Mouse (Mus musculus) hindbrain, embryonic 10.5 days (tissue): ENCODE data around the gene 1700008O03Rik. TPM values are rescaled to one million over a fixed set of nuclear protein-coding genes. Genes with fewer than 3 reads are reported as not detected.
A peak's percentile ranks its signal among the peaks of the same experiment; 100 is the strongest.

Experiments
- DNase-seq: peaks from one replicate; pipeline ENCODE4 v3.0.0-alpha.2; 2017; ENCODE audit warnings: low spot score
- H3K27ac ChIP-seq: fragments of 300-500 bp; sonication (generic); 2 replicates; pipeline ENCODE4 v1.5.1; 2016; ENCODE audit warnings: mild to moderate bottlenecking, moderate library complexity
- H3K27me3 ChIP-seq: fragments of 300-500 bp; sonication (generic); 2 replicates; pipeline ENCODE4 v1.6.1; 2016; ENCODE audit warnings: mild to moderate bottlenecking; ENCODE audit not compliant: poor library complexity, insufficient read depth, severe bottlenecking
- H3K36me3 ChIP-seq: fragments of 300-500 bp; sonication (generic); 2 replicates; pipeline ENCODE4 v1.6.1; 2016; ENCODE audit warnings: mild to moderate bottlenecking, moderate library complexity
- H3K4me1 ChIP-seq: fragments of 300-500 bp; sonication (generic); replicated peaks from 2 replicates; pipeline ENCODE4 v1.6.1; 2016; ENCODE audit warnings: mild to moderate bottlenecking
- H3K4me3 ChIP-seq: fragments of 300-500 bp; sonication (generic); 2 replicates; pipeline ENCODE4 v1.5.1; 2016; ENCODE audit warnings: mild to moderate bottlenecking, moderate library complexity
- H3K9me3 ChIP-seq: fragments of 300-500 bp; sonication (generic); 2 replicates; pipeline ENCODE4 v1.6.1; 2016; ENCODE audit warnings: mild to moderate bottlenecking, moderate library complexity
- WGBS: fragments of 180-500 bp; shearing (Covaris S2); methylation state at CpG from one replicate; pipeline ENCODE4 v1.1.7; 2016; 5-methylcytosine and 5-hydroxymethylcytosine counted together
- polyA plus RNA-seq: library from polyadenylated mRNA; unstranded; fragments of >200 nt; fragmentation: Nextera tagmentation; extraction: Ambion mirVana; gene quantifications from 2 replicates; pipeline ENCODE4 v1.2.1, GENCODE M21; 2016

1700008O03Rik gene
- polyA plus RNA-seq, 1 experiment from 2014 or later = 2.7 TPM

- Histone ChIP-seq H3K36me3 (no peaks in the 10 kb centered on the region), H3K27me3 (peaks cover 29% of the 10 kb centered on the region), H3K9me3 (no peaks in the 10 kb centered on the region), H3K27ac (no peak overlapping the region), H3K4me1 (peaks cover 23% of the 10 kb centered on the region), H3K4me3 (no peak overlapping the region)
- DNase-seq = no peak
- 83% methylated on average over 6 of the region's 6 CpGs for WGBS
These were observed 16.1 kb upstream of the 1700008O03Rik start for GRCm38 (mm10) chr7:44401673-44402072.

- Histone ChIP-seq H3K4me3 (no peak overlapping the region), H3K36me3 (no peaks in the 10 kb centered on the region), H3K27me3 (peaks cover 23% of the 10 kb centered on the region), H3K4me1 (peaks cover 11% of the 10 kb centered on the region), H3K9me3 (no peaks in the 10 kb centered on the region), H3K27ac (no peak overlapping the region)
- DNase-seq = peak; percentile 55
- WGBS = 12% methylated on average over 3 of the region's 3 CpGs
These were observed 12.9 kb upstream of the 1700008O03Rik start for GRCm38 (mm10) chr7:44398570-44398969.

GRCm38 (mm10) chr7:44393284-44393683, 7.7 kb upstream of the 1700008O03Rik start:
- Histone ChIP-seq H3K9me3 (no peaks in the 10 kb centered on the region), H3K4me1 (no peaks in the 10 kb centered on the region), H3K27ac (no peak overlapping the region), H3K36me3 (no peaks in the 10 kb centered on the region), H3K4me3 (no peak overlapping the region), H3K27me3 (peaks cover 4% of the 10 kb centered on the region; the same call in 1 of the 2 replicates)
- DNase-seq = no peak
- WGBS = 92% methylated on average over 17 of the region's 17 CpGs

GRCm38 (mm10) chr7:44392341-44392740, 6.7 kb upstream of the 1700008O03Rik start:
- 90% methylated on average over 14 of the region's 14 CpGs for WGBS

GRCm38 (mm10) chr7:44391831-44392230, 6.2 kb upstream of the 1700008O03Rik start:
- 85% methylated on average over 4 of the region's 4 CpGs for WGBS
- Histone ChIP-seq H3K9me3 (no peaks in the 10 kb centered on the region), H3K4me3 (no peak overlapping the region), H3K27ac (no peak overlapping the region), H3K27me3 (peaks cover 18% of the 10 kb centered on the region), H3K36me3 (no peaks in the 10 kb centered on the region), H3K4me1 (no peaks in the 10 kb centered on the region)
- DNase-seq = no peak

More at GRCm38 (mm10) chr7:44392341-44392740, 6.7 kb upstream of the 1700008O03Rik start:
- Histone ChIP-seq H3K9me3 (no peaks in the 10 kb centered on the region), H3K4me1 (no peaks in the 10 kb centered on the region), H3K27me3 (peaks cover 13% of the 10 kb centered on the region), H3K27ac (no peak overlapping the region), H3K36me3 (no peaks in the 10 kb centered on the region), H3K4me3 (no peak overlapping the region)
- no peak for DNase-seq

- WGBS = under 1% methylated on average over 17 of the region's 17 CpGs
- Histone ChIP-seq H3K36me3 (no peaks in the 10 kb centered on the region), H3K4me3 (peak overlapping the region; percentile 59), H3K27me3 (peaks cover 43% of the 10 kb centered on the region), H3K4me1 (peaks cover 16% of the 10 kb centered on the region), H3K27ac (peak overlapping the region; percentile 74), H3K9me3 (no peaks in the 10 kb centered on the region)
- DNase-seq = no peak
These were observed 932 bp downstream of the 1700008O03Rik start for GRCm38 (mm10) chr7:44384716-44385059.

- Histone ChIP-seq H3K4me3 (peak within 1 kb of the TSS; percentile 59), H3K27me3 (peaks cover 43% of the 10 kb centered on the region), H3K4me1 (peaks cover 16% of the 10 kb centered on the region), H3K27ac (peak within 1 kb of the TSS; percentile 74), H3K36me3 (no peaks in the 10 kb centered on the region), H3K9me3 (no peaks in the 10 kb centered on the region)
- WGBS = under 1% methylated on average over 33 of the region's 33 CpGs
- DNase-seq = peak; percentile 78
These were observed 1.5 kb downstream of the 1700008O03Rik start, which contains the start of gene Syt3 for GRCm38 (mm10) chr7:44383980-44384715. TSS of gene Syt3 (plus strand) at chr7:44384102.

- H3K4me3 ChIP-seq = no peak overlapping the region
- WGBS = 77% methylated on average over 12 of the region's 12 CpGs
- no peaks in the 10 kb centered on the region for H3K36me3 ChIP-seq
- DNase-seq = no peak
- H3K9me3 ChIP-seq = no peaks in the 10 kb centered on the region
- H3K27me3 ChIP-seq = peaks cover 36% of the 10 kb centered on the region
- peaks cover 16% of the 10 kb centered on the region for H3K4me1 ChIP-seq
- peak overlapping the region; percentile 42; the same call in 1 of the 2 replicates for H3K27ac ChIP-seq
These were observed 3.1 kb downstream of the 1700008O03Rik start for GRCm38 (mm10) chr7:44382541-44382940.

GRCm38 (mm10) chr7:44378290-44378689, 7.3 kb downstream of the 1700008O03Rik start:
- H3K9me3 ChIP-seq = no peaks in the 10 kb centered on the region
- 65% methylated on average over 4 of the region's 4 CpGs for WGBS
- peaks cover 3% of the 10 kb centered on the region; the same call in 1 of the 2 replicates for H3K27me3 ChIP-seq
- DNase-seq = no peak
- peaks cover 30% of the 10 kb centered on the region for H3K4me1 ChIP-seq
- no peak overlapping the region for H3K4me3 ChIP-seq
- H3K27ac ChIP-seq = no peak overlapping the region
- no peaks in the 10 kb centered on the region for H3K36me3 ChIP-seq

- Histone ChIP-seq H3K27ac (peak overlapping the region; percentile 93; the same call in 1 of the 2 replicates), H3K4me1 (peaks cover 29% of the 10 kb centered on the region), H3K9me3 (no peaks in the 10 kb centered on the region), H3K27me3 (no peaks in the 10 kb centered on the region), H3K4me3 (no peak overlapping the region), H3K36me3 (no peaks in the 10 kb centered on the region)
- WGBS = 58% methylated on average over 3 of the region's 3 CpGs
- DNase-seq = no peak
These were observed 9.8 kb downstream of the 1700008O03Rik start for GRCm38 (mm10) chr7:44375793-44376192.

- 2% methylated on average over 10 of the region's 10 CpGs for WGBS
- peak overlapping the region; percentile 76 for H3K4me3 ChIP-seq
- H3K4me1 ChIP-seq = peaks cover 29% of the 10 kb centered on the region
- H3K9me3 ChIP-seq = no peaks in the 10 kb centered on the region
- DNase-seq = peak; percentile 42
- H3K27me3 ChIP-seq = no peaks in the 10 kb centered on the region
- peak overlapping the region; percentile 93 for H3K27ac ChIP-seq
- no peaks in the 10 kb centered on the region for H3K36me3 ChIP-seq
These were observed 10.4 kb downstream of the 1700008O03Rik start for GRCm38 (mm10) chr7:44375207-44375606.

GRCm38 (mm10) chr7:44374756-44375155, 10.9 kb downstream of the 1700008O03Rik start:
- peak; percentile 60 for DNase-seq
- WGBS = 0% methylated on average over 5 of the region's 5 CpGs

GRCm38 (mm10) chr7:44373889-44374652, 11.5 kb downstream of the 1700008O03Rik start:
- no peaks in the 10 kb centered on the region for H3K27me3 ChIP-seq
- H3K9me3 ChIP-seq = no peaks in the 10 kb centered on the region
- no peaks in the 10 kb centered on the region for H3K36me3 ChIP-seq
- peak overlapping the region; percentile 93 for H3K27ac ChIP-seq
- peak; percentile 80 for DNase-seq
- peaks cover 29% of the 10 kb centered on the region for H3K4me1 ChIP-seq
- WGBS = under 1% methylated on average over 19 of the region's 19 CpGs
- peak overlapping the region; percentile 76 for H3K4me3 ChIP-seq

More at GRCm38 (mm10) chr7:44374756-44375155, 10.9 kb downstream of the 1700008O03Rik start:
- H3K4me1 ChIP-seq = peaks cover 29% of the 10 kb centered on the region
- no peaks in the 10 kb centered on the region for H3K27me3 ChIP-seq
- H3K36me3 ChIP-seq = no peaks in the 10 kb centered on the region
- peak overlapping the region; percentile 93 for H3K27ac ChIP-seq
- H3K4me3 ChIP-seq = peak overlapping the region; percentile 76
- H3K9me3 ChIP-seq = no peaks in the 10 kb centered on the region
